Mouse (Mus musculus): Measurements from ENCODE around the gene Gjb6. TPM values are rescaled to one million over a fixed set of nuclear protein-coding genes. Genes with fewer than 3 reads are reported as not detected.

Gene Gjb6
- polyA plus RNA-seq, 1 experiment from 2014 or later: 19.5 TPM

DNA sequence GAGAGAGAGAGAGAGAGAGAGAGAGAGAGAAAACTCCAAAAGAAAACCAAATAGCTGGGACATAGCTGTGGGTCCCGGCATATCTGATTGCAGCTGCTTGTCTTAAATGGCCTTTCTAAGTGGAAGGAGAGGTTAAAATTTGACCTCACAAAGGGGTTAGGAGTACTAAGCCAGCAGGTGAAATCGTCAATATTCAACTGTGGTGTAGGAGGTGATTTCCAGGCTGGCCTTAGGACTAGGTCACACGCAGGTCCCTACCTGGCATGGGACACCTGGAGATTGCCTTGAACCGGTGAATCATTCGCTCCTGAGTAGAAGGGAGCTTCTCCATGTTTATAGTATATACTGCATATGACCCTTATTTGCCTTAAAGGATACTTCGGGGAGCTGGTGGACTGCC lies 30.3 kb downstream of the Gjb6 start:
- no peak overlapping the region for H3K27ac ChIP-seq (replicated peaks; ENCODE audit: low read depth, low read length)
- ATAC-seq (ENCODE audit: low read depth): no peak
- no peaks in the 10 kb centered on the region for H3K36me3 ChIP-seq (ENCODE audit: control insufficient read depth, insufficient read depth, low read length)
- DNase-seq (ENCODE audit: low spot score): no peak
- H3K9me3 ChIP-seq (ENCODE audit: control insufficient read depth, low read length): no peaks in the 10 kb centered on the region
- peak overlapping the region; percentile 100 for H3K4me2 ChIP-seq (ENCODE audit: low read depth, low read length)
- 51% methylated on average over 6 of the region's 6 CpGs for WGBS
- no peak overlapping the region for H3K9ac ChIP-seq (ENCODE audit: low read depth, low read length)
- peak overlapping the region; percentile 66 for H3K4me3 ChIP-seq (ENCODE audit: low read depth, low read length)
- H3K27me3 ChIP-seq (replicated peaks; ENCODE audit: control insufficient read depth, insufficient read depth, low read length): peaks cover 69% of the 10 kb centered on the region
- H3K4me1 ChIP-seq (ENCODE audit: control insufficient read depth, insufficient read depth, low read length): peaks cover 3% of the 10 kb centered on the region; the same call in 1 of the 2 replicates

DNA sequence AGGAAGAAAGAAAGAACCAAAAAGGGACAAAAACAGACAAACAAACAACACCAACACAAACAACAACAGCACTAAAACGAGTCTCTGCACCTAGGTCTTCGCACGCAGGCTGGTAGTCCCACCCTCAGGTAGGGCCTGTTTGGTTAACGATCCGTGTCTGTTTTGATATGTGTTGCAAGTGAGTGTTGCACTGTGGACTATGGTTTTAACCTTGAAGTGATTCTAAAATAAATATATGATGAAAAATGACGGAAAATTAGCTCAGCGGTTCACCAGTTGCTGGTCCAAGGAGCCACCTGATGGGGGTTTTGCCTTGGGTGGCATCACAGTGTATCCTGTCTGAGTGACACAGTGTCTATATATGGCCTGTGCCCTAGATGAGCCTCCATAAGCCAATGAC lies 31.8 kb downstream of the Gjb6 start:
- Histone ChIP-seq H3K27me3 (replicated peaks; ENCODE audit: control insufficient read depth, insufficient read depth, low read length) (peaks cover 54% of the 10 kb centered on the region), H3K4me1 (ENCODE audit: control insufficient read depth, insufficient read depth, low read length) (peaks cover 3% of the 10 kb centered on the region; the same call in 1 of the 2 replicates), H3K36me3 (ENCODE audit: control insufficient read depth, insufficient read depth, low read length) (no peaks in the 10 kb centered on the region), H3K27ac (replicated peaks; ENCODE audit: low read depth, low read length) (no peak overlapping the region), H3K9me3 (ENCODE audit: control insufficient read depth, low read length) (no peaks in the 10 kb centered on the region), H3K9ac (ENCODE audit: low read depth, low read length) (no peak overlapping the region), H3K4me3 (ENCODE audit: low read depth, low read length) (no peak overlapping the region; the same call in 1 of the 2 replicates), H3K4me2 (ENCODE audit: low read depth, low read length) (peak overlapping the region; percentile 4; the same call in 1 of the 2 replicates)
- ATAC-seq (ENCODE audit: low read depth) (no peak), DNase-seq (ENCODE audit: low spot score) (no peak)
- 84% methylated on average over 7 of the region's 7 CpGs for WGBS

DNA sequence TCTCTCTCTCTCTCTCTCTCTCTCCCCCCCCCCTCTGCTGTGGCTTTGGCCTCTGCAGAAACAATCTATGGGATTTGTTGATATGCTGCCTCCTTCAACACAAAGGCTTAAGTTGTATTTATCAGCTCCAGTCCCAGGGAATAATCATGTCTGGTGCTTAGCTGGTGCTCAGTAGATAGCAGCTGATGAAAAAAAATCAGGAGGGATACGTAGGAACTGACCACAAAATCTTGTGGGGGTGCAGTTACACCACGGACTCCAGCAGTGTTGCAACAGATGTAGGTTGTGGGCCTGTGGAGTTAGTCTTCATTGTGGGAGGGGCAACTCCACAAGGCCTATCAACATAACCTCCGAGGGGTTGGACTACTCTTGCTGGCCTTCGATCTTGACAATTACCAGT lies 37.6 kb downstream of the Gjb6 start:
- peaks cover 3% of the 10 kb centered on the region; the same call in 1 of the 2 replicates for H3K4me1 ChIP-seq (ENCODE audit: control insufficient read depth, insufficient read depth, low read length)
- 68% methylated on average over 4 of the region's 4 CpGs for WGBS
- no peaks in the 10 kb centered on the region for H3K36me3 ChIP-seq (ENCODE audit: control insufficient read depth, insufficient read depth, low read length)
- H3K27ac ChIP-seq (replicated peaks; ENCODE audit: low read depth, low read length): no peak overlapping the region
- no peak overlapping the region for H3K9ac ChIP-seq (ENCODE audit: low read depth, low read length)
- DNase-seq (ENCODE audit: low spot score) (no peak), ATAC-seq (ENCODE audit: low read depth) (no peak)
- 0 out of 2 replicates have a peak, but pooled peaks cover 2% of the 10 kb centered on the region for H3K27me3 ChIP-seq (replicated peaks; ENCODE audit: control insufficient read depth, insufficient read depth, low read length)
- no peak overlapping the region for H3K4me3 ChIP-seq (ENCODE audit: low read depth, low read length)
- H3K9me3 ChIP-seq (ENCODE audit: control insufficient read depth, low read length): no peaks in the 10 kb centered on the region
- no peak overlapping the region for H3K4me2 ChIP-seq (ENCODE audit: low read depth, low read length)

DNA sequence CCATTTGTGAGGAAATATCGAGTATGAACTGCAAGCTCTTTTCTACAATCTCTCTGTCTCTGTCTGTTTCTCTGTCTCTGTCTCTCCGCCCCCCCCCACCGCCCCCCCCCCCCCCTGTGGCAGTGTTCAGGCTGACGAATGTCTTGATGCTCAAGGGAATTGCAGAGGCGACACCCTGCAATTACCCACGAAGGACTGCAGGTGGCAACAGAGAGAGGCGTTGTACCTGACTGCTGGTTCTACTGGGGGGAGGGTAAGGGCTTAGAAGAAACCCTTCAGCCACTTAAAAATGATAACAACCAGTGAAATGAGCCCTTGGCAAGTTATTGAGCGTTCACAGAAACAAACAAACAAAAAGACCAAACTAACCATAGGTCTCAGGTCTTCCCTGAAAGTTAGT lies 40.4 kb downstream of the Gjb6 start:
- no peaks in the 10 kb centered on the region for H3K9me3 ChIP-seq (ENCODE audit: control insufficient read depth, low read length)
- H3K36me3 ChIP-seq (ENCODE audit: control insufficient read depth, insufficient read depth, low read length): no peaks in the 10 kb centered on the region
- no peaks in the 10 kb centered on the region for H3K4me1 ChIP-seq (ENCODE audit: control insufficient read depth, insufficient read depth, low read length)
- WGBS: 11% methylated on average over 8 of the region's 8 CpGs
- H3K9ac ChIP-seq (ENCODE audit: low read depth, low read length): no peak overlapping the region
- H3K4me3 ChIP-seq (ENCODE audit: low read depth, low read length): no peak overlapping the region
- ATAC-seq (ENCODE audit: low read depth) (no peak), DNase-seq (ENCODE audit: low spot score) (peak; percentile 54)
- no peaks in the 10 kb centered on the region for H3K27me3 ChIP-seq (replicated peaks; ENCODE audit: control insufficient read depth, insufficient read depth, low read length)
- no peak overlapping the region for H3K27ac ChIP-seq (replicated peaks; ENCODE audit: low read depth, low read length)
- no peak overlapping the region for H3K4me2 ChIP-seq (ENCODE audit: low read depth, low read length)

DNA sequence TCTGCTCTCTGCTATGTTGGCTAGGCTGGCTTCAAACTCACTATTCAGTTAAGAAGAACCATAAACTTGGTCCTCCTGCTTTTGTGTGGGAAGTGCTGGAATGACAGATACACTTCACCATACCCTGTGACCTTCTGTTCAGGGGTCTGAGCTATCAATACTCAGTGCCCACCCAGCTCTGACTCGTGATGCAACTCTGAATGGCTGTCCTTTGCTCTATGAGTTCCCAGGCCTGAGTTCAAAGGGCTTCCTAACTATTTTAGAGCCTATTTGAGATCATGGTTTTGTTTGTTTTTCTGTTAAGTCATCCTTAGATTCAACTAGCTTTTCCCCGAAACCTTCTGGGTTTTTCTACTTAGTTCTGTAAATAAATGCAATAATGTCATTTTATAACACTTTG lies 43.4 kb downstream of the Gjb6 start:
- H3K4me3 ChIP-seq (ENCODE audit: low read depth, low read length): no peak overlapping the region
- WGBS: 67% methylated on average over 2 of the region's 2 CpGs
- no peak overlapping the region for H3K4me2 ChIP-seq (ENCODE audit: low read depth, low read length)
- ATAC-seq (ENCODE audit: low read depth) (no peak), DNase-seq (ENCODE audit: low spot score) (no peak)
- H3K27me3 ChIP-seq (replicated peaks; ENCODE audit: control insufficient read depth, insufficient read depth, low read length): no peaks in the 10 kb centered on the region
- H3K4me1 ChIP-seq (ENCODE audit: control insufficient read depth, insufficient read depth, low read length): no peaks in the 10 kb centered on the region
- H3K9me3 ChIP-seq (ENCODE audit: control insufficient read depth, low read length): no peaks in the 10 kb centered on the region
- H3K9ac ChIP-seq (ENCODE audit: low read depth, low read length): no peak overlapping the region
- H3K27ac ChIP-seq (replicated peaks; ENCODE audit: low read depth, low read length): no peak overlapping the region
- H3K36me3 ChIP-seq (ENCODE audit: control insufficient read depth, insufficient read depth, low read length): no peaks in the 10 kb centered on the region

DNA sequence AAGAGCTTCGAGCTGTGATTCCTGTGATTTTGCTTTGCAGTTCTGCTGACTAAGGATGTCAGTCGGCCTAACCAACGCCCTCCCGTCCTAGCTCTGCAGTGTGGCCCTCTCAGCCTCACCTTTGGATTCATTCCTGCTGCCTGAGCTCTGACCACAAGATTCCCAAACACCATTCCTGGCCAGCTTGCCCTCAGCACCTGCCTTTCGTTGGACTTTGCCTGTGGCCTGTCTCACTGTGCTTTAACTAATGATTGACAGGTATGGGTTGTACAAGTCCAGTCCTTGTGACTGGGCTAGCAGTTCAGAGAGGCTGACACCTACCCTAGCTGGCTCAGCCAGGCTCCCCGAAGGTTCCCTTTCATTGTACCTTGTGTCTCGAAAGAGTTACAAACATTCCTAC lies 44.3 kb downstream of the Gjb6 start:
- Histone ChIP-seq H3K4me2 (ENCODE audit: low read depth, low read length) (no peak overlapping the region), H3K9ac (ENCODE audit: low read depth, low read length) (no peak overlapping the region), H3K27me3 (replicated peaks; ENCODE audit: control insufficient read depth, insufficient read depth, low read length) (no peaks in the 10 kb centered on the region), H3K9me3 (ENCODE audit: control insufficient read depth, low read length) (no peaks in the 10 kb centered on the region), H3K4me3 (ENCODE audit: low read depth, low read length) (no peak overlapping the region), H3K36me3 (ENCODE audit: control insufficient read depth, insufficient read depth, low read length) (no peaks in the 10 kb centered on the region), H3K27ac (replicated peaks; ENCODE audit: low read depth, low read length) (no peak overlapping the region), H3K4me1 (ENCODE audit: control insufficient read depth, insufficient read depth, low read length) (0 out of 2 replicates have a peak, but pooled peaks cover 2% of the 10 kb centered on the region)
- no peak for ATAC-seq (ENCODE audit: low read depth)
- no peak for DNase-seq (ENCODE audit: low spot score)
- WGBS: 89% methylated on average over 7 of the region's 7 CpGs

DNA sequence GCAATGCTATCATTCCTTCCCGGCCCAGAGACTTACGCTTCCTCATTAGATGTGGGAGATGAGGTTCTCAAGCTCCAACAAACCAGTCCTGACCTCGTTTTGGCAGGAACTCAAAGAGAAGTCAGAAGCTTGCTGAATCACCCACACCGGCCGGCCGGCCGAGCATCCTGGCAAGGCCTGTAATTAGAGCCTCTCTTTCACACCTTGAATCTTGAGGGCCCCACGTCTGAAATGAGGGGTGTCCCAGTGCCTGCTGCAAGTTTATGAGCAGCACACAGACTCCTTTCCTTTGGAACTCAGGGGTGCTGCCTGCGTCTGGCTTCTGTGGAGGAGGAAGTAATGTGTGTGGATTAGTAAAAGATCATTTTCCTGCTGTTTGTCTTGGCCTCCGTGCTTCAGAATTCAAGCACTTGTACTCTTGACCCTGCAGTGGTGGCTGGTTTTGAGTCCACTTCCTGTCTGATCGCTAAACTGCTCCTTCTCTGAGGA lies 49.2 kb downstream of the Gjb6 start:
- H3K4me1 ChIP-seq (ENCODE audit: control insufficient read depth, insufficient read depth, low read length): 0 out of 2 replicates have a peak, but pooled peaks cover 6% of the 10 kb centered on the region
- peak; percentile 37; the same call in 1 of the 2 replicates for ATAC-seq (ENCODE audit: low read depth)
- DNase-seq (ENCODE audit: low spot score): peak; percentile 68

DNA sequence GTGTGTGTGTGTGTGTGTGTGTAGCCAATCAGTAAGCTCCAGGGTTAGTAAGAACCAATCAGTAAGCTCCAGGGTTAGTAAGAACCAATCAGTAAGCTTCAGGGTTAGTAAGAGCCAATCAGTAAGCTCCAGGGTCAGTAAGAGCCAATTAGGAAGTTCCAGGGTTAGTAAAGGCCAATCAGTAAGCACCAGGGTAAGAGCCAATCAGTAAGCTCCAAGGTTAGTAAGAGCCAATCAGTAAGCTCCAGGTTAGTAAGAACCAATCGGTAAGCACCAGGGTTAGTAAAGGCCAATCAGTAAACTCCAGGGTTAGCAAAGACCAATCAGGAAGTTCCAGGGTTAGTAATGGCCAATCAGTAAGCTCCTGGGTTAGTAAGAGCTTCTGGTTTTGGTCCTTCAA lies 50.5 kb downstream of the Gjb6 start:
- Histone ChIP-seq H3K9ac (ENCODE audit: low read depth, low read length) (no peak overlapping the region), H3K36me3 (ENCODE audit: control insufficient read depth, insufficient read depth, low read length) (no peaks in the 10 kb centered on the region), H3K4me3 (ENCODE audit: low read depth, low read length) (no peak overlapping the region), H3K4me1 (ENCODE audit: control insufficient read depth, insufficient read depth, low read length) (0 out of 2 replicates have a peak, but pooled peaks cover 6% of the 10 kb centered on the region), H3K27me3 (replicated peaks; ENCODE audit: control insufficient read depth, insufficient read depth, low read length) (no peaks in the 10 kb centered on the region), H3K4me2 (ENCODE audit: low read depth, low read length) (no peak overlapping the region), H3K9me3 (ENCODE audit: control insufficient read depth, low read length) (no peaks in the 10 kb centered on the region), H3K27ac (replicated peaks; ENCODE audit: low read depth, low read length) (no peak overlapping the region)
- ATAC-seq (ENCODE audit: low read depth): no peak
- DNase-seq (ENCODE audit: low spot score): no peak
- 91% methylated on average over 1 of the region's 1 CpGs for WGBS

More for the DNA sequence above, 49.2 kb downstream of the Gjb6 start:
- H3K9me3 ChIP-seq (ENCODE audit: control insufficient read depth, low read length): no peaks in the 10 kb centered on the region
- no peak overlapping the region for H3K9ac ChIP-seq (ENCODE audit: low read depth, low read length)
- no peaks in the 10 kb centered on the region for H3K36me3 ChIP-seq (ENCODE audit: control insufficient read depth, insufficient read depth, low read length)
- no peak overlapping the region for H3K4me3 ChIP-seq (ENCODE audit: low read depth, low read length)
- H3K27me3 ChIP-seq (replicated peaks; ENCODE audit: control insufficient read depth, insufficient read depth, low read length): no peaks in the 10 kb centered on the region
- WGBS: 25% methylated on average over 11 of the region's 11 CpGs
- no peak overlapping the region for H3K4me2 ChIP-seq (ENCODE audit: low read depth, low read length)
- no peak overlapping the region for H3K27ac ChIP-seq (replicated peaks; ENCODE audit: low read depth, low read length)

DNA sequence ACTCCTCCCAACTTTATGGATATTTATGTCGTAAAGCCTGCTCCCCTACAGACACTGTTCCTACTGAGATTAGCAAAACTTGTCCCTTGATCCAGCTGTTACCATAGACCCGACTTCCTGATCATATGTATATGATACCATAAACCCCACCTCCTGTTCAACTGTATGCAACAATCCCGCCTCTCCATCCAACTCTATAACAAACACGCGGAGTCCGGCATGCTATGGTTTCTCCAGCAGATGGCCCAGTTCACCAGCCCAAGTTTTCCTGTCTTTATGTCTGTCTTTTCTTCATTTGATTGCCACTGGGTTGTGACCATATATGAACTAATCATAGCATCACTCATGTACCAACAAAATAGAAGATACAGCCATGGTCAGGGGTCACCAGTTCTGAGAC lies 57.9 kb downstream of the Gjb6 start:
- Histone ChIP-seq H3K9me3 (ENCODE audit: control insufficient read depth, low read length) (no peaks in the 10 kb centered on the region), H3K27me3 (replicated peaks; ENCODE audit: control insufficient read depth, insufficient read depth, low read length) (no peaks in the 10 kb centered on the region), H3K36me3 (ENCODE audit: control insufficient read depth, insufficient read depth, low read length) (no peaks in the 10 kb centered on the region), H3K4me2 (ENCODE audit: low read depth, low read length) (no peak overlapping the region), H3K27ac (replicated peaks; ENCODE audit: low read depth, low read length) (no peak overlapping the region), H3K9ac (ENCODE audit: low read depth, low read length) (no peak overlapping the region), H3K4me1 (ENCODE audit: control insufficient read depth, insufficient read depth, low read length) (no peaks in the 10 kb centered on the region), H3K4me3 (ENCODE audit: low read depth, low read length) (no peak overlapping the region)
- DNase-seq (ENCODE audit: low spot score) (no peak), ATAC-seq (ENCODE audit: low read depth) (no peak)
- WGBS: 81% methylated on average over 6 of the region's 6 CpGs
